Mouse (Mus musculus) CD4-positive naive resting alpha-beta T cell, adult 76 days (primary cell): ENCODE measurements around the gene Fndc3a. TPM values are rescaled to one million over a fixed set of nuclear protein-coding genes. Genes with fewer than 3 reads are reported as not detected.

ENCODE experiments used
- total RNA-seq: library from RNA; stranded (reverse); gene quantifications from one replicate; pipeline ENCODE4 v1.2.4, GENCODE M21; 2023

Gene Fndc3a
- total RNA-seq = 78.9 TPM

DNA sequence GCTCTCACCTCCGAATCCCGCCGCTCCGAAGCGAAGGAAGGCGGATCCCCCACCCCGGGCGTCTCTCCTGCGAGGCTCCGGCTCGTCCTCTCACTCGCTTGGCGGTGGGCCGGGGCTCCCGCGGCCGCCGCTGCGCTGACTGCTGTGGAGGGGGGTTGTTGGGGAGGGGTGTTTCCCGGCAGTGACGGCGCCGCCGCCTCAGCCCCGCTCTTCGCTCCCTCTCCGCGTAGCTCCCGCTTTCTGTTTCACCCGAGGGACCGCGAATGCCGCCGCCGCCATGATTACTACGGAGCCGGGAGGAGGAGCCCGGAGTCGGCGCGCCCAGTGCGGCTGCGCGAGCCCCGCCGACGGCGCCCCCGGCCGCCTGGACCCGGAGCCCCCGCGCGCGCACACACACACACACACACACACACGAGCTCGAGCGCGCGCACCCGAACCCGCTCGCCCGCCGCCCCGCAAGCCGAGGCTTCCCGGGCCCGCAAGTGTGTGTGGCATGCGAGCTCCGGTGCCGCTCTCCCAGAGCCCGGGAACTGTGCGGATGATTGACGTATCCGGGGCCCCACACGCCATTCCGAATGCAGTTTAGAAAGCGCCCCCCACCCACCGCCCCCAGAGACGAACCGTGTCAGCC is at the start of gene Fndc3a:
TSS of gene Fndc3a (minus strand) at position 294 of the 631 bp plus-strand sequence.

DNA sequence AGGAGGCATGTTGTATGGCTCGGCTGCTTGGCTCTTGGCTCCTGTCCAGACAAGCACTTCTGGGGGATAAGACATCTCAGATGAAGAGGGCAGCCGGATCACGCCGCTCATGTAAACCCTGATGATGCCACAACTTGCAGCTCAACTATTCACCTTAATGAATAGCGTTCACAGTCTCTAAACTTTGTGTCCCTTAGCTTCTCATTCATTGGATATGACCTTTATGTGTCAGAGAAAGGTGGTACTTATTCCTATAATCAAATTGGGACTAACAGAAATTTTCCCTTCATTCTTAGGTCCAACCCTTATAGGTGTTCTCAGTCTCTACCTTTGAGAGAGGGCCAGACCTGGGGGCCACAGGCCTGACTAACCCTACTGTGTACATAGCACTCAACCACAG is 218.1 kb downstream of the Fndc3a start, which contains the start of gene Gm9195:
TSS of gene Gm9195 (minus strand) at position 101 of the 400 bp plus-strand sequence.

Other genes with a start within 250 kb of the Fndc3a start
- not detected for gene Gm9195, start 218.2 kb downstream of the Fndc3a start, total RNA-seq